Mouse (Mus musculus): Measurements from ENCODE around the gene Rps11.

DNA sequence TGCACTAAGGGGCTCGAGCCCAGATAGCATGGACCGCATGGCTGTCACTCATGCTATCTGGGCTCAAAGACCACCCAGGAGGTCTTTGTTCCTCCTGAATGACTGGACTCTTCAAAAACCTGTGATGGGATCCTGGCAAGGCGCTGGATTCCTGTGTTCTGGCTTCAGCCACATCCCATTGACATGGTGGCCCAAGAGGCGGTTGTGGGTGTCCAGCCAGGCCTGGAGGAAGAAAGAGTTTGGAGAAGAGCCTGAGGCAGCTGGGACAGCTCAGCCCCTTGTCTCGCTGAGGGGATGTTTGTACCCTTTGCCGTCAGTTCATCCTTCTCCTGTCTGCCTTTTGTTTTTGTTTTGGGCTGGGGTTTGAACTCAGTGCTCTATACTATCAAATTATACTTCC is 25.3 kb upstream of the Rps11 start:
- TF ChIP-seq POLR2A (IDR thresholded peaks at IDR 0.05; ENCODE audit: low read depth, low read length) (no peak), CTCF (IDR thresholded peaks at IDR 0.05; ENCODE audit: extremely low read depth, insufficient read depth, insufficient read length, insufficient replicate concordance) (no peak)
